Mouse (Mus musculus) G1E-ER4 (cell line): ENCODE measurements around the gene P2rx6. TPM values are rescaled to one million over a fixed set of nuclear protein-coding genes. Genes with fewer than 3 reads are reported as not detected.

ENCODE experiments used
- GATA1 ChIP-seq: IDR thresholded peaks from one replicate; pipeline ENCODE4 v1.8.0; 2012; ENCODE audit warnings: low read length, inconsistent platforms
- polyA plus RNA-seq: library from polyadenylated mRNA; stranded (reverse); fragments of >175 nt; gene quantifications from 2 replicates; pipeline ENCODE4 v1.2.3, GENCODE M21; 2012

P2rx6 gene
- 0.03 TPM in 1 of 2 replicates, not detected in the other for polyA plus RNA-seq

DNA sequence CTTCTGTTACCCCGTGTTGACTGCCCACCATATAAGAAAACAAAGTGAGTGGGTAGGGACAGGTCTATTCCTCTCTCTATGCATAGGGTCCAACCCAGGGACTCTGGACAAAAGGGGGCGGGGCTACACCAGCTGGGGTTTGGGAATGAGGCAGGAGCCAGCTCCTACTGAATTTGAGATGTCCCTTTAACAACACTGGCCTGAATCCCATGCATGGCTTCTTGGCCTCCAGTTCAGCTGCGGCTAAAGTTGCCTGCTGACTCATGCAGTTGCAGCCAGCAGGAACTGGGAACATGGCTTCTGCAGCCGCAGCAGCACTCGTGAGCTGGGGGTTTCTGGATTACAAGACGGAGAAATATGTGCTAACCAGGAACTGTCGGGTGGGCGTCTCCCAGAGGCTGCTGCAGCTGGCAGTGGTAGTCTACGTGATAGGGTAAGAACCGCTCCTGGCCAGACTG is at the start of gene P2rx6:
Gene P2rx6 (plus strand): TSS at position 135 of the 458 bp plus-strand sequence.
- no peak for TF ChIP-seq GATA1

DNA sequence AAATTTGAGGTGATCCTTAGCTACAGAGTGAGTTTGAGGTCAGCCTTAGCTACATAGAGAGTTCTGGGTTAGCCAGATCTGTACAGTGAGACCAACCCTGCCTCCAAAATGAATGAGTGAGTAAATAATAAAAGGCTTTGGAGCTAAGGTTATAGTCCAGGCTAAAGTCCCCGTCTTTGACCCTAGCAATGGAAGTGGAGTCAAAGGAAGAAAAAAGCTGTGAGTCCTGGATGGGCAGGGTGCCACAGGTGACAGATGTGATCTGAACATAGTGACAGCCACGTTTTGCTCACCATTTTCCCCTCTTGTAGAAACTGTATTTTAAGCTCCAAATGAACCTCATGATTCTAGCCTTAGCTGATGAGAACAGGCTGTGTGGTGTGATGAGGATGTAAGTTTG is 42.8 kb upstream of the P2rx6 start:
- no peak for TF ChIP-seq GATA1

DNA sequence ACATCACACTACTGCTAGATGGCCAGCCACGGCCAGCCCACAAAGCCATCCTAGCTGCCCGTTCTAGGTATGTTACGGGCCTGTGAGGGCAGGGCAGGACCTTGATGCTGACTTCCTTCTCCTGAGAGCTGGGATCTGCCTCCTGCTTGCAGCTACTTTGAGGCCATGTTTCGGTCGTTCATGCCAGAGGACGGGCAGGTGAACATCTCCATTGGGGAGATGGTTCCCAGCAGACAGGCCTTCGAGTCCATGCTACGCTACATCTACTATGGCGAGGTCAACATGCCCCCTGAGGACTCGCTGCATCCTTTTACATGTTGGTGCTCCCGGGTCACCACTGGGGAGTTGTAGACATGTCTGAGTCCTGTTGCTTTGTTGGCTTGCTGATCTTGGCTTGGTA is 37.5 kb upstream of the P2rx6 start:
- no peak for TF ChIP-seq GATA1

DNA sequence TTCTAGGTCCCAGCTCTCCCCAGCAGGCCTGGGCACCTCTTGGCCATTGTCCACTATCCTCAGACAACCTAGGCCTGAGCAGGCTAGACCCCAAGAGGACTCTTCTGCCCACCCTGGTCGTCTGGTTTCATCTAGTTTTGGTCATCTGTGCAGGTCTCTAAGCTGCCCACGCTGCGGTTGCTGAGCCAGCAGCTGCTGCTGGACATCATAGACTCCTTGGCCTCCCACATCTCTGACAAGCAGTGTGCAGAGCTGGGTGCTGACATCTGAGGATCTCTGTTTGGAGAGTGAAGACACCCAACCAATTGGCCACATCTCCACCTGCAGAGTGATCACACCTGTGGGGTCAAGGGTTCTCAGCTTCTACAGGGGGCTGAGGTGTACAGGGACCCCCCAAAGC is 36.2 kb upstream of the P2rx6 start:
- TF ChIP-seq GATA1 = no peak

DNA sequence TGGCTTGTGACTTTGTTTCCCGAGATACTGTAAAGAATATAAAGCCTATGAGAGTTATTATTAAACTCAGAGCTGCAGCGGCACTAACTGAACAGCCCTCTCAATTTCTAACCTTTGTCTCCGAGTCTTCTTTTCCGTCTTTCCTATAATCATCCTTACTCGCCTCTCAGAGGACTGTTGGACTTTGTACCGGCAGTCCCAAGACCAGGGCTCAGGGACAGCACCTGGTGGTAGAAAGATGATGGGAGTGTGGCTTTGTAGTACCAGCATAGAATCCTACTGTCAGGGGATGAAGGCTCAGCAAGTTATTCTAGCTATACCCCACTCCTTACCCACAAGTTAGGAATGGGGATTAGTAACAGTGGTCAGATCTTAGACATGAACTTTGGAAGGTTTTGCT is 35.5 kb upstream of the P2rx6 start:
- TF ChIP-seq GATA1 = no peak

DNA sequence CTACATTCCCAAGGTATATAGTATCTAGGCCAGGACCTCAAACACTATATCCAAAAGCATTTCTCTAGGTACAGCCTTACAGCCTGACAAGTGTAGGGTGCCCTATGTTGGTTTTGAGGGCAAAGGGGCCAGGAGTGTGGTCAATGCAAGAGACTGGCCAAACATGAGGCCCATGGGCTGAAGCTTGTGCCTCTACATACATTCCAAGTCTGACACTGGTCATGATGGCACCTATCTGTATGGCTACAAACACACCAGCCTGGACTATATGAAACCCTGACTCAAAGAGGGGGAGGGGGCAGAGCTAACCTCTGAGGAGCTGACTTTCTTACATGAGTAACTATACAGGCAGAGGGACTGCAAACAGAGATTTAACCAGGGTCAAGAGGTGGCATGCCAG is 34.1 kb upstream of the P2rx6 start:
- no peak for TF ChIP-seq GATA1

DNA sequence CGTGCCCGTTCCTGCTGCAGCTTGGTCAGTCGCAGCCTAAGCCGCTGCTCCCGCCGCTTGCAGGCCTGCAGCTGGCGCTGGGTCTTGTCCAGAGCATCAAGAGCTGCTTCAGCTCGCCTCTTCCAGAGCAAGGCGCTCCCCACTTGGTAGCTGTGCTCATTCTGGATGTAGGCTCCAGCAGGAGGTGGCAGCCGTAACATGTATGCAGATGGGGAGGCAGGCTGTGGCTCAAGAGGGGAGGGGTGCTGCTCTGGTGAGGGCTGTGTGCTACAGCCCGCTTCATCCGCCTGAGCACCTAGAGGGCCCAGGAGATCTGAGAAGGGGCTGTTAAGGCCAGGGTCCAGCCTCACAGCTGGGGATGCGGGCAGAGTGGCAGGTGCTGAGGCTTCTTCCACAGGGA is 33.4 kb upstream of the P2rx6 start:
- no peak for TF ChIP-seq GATA1

DNA sequence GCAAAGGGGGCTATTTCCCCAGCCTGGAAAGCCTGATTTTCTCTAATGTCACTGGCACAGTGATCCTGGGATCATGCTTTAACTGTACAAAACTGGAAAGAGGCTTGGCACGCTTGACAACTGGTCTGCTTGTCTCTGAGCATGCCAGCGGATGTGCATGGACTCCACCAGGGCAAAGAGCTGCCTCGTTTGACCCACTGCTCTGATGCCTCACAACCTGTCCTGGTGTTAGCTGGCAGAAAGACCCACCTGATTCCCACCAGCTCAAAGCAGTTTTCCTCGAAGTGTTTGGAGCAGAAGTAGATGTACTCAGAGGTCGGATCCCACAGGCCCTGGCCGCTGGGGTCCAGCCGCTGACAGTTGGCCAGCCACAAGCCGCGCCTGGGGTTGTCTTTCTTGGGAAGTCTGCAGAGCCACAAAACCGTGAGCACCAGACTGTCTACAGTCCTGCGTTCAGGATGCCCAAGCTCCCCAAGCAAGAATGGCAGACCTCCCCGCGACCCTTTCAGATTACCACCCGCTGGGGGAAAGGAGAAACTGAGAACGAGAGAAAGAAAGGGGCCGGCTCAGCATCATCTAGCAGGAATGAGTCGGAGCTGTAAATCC is 31.6 kb upstream of the P2rx6 start:
- TF ChIP-seq GATA1 = no peak

DNA sequence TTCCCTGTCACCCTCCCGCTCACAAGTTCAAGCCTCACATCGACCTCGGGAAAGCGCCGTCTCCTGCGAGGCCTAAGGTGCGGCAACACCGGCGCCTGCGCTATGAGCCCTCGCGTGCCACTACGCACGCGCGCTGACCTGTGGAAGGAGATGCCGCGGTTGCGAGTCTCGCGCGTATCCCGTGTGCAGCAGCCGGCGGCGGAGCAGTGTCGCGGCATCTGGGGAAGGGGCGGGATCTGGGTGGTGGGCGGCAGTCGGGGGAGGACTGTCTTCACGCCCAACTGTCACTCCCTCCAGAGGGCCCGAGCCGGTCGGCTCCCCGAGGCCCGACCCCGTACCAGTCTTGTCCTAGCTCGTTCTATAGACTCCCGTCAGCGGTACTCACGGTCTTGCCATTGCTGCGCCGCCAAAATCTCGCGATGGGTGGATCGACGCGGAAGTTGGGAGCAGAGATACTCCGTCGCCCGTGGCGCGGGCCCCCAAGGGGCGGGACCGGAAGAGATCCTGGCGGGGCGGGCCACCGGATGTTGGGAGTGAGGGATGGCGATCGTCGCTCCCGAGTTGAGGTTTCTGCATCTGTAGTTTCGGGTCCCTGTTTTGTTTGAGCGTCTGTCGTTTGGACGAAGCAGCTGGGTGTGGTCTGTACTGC is 30.9 kb upstream of the P2rx6 start, which contains the start of gene Thap7:
Gene Thap7 (minus strand): TSS at position 497 of the 649 bp plus-strand sequence.
- no peak for TF ChIP-seq GATA1

DNA sequence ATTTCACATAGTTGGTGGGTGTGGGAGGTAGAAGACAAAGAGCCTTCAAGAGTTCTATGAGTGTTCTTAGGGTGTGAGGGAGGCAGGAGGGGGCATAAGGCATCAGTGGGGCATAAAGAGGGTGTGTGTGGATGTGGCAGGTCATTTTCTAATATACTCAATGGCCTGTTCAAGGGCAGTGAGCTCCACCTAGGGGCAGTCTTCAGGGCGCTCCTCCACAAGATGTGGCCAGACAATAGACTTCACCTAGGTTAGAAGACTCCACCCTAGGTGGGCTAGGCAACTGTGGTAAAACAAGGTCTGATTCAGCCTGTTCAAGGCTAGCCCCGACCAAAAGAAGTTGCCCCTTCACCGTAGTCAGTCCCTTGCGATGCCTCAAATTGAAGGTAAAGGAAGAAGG is 29.4 kb upstream of the P2rx6 start:
- TF ChIP-seq GATA1 = no peak

DNA sequence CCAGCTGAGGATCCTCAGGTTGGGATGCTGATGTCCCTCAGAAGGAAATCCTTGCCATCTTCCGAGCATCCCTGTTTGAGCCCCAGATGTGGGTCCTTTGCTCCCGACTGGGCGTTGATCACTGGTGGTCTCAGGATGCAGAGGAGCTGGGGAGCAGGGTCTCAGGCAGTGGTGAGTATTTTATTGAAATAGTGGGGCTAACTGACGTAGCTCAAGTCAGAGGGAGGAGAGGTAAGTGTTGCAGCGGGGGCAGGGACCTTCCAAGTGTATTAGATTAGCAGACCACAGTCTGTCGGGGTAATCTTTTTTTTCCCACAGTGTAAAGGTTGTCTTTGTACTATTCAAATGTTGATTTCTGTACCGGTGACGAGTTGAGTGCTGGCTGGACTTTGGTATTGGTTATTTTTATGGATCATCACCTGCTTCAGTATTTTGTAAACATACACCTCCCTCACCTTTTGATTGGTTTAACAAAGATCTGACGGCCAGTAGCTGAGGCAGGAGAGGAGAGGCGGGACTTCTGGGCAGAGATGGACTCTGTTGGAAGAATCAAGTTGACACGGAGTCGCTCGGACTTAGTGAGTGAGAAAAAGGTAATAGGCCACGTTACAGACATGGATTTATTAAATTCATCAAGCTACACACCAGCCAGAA is 28.9 kb upstream of the P2rx6 start:
- TF ChIP-seq GATA1 = no peak

DNA sequence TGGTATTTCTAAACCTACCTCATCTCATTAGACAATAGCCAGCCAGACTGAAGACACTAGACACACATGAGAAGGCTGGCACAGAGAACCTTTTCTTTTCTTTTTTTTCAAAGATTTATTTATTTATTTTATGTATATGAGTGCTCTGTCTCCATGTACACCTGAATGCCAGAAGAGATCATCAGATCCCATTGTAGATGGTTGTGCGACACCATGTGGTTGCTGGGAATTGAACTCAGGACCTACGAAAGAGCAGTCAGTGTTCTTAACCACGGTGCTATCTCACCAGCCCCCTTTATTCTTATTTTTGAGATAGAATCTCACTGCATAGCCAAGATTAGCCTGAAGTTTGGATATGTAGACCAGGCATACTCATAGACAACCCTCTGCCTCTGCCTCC is 25.1 kb upstream of the P2rx6 start:
- no peak for TF ChIP-seq GATA1

DNA sequence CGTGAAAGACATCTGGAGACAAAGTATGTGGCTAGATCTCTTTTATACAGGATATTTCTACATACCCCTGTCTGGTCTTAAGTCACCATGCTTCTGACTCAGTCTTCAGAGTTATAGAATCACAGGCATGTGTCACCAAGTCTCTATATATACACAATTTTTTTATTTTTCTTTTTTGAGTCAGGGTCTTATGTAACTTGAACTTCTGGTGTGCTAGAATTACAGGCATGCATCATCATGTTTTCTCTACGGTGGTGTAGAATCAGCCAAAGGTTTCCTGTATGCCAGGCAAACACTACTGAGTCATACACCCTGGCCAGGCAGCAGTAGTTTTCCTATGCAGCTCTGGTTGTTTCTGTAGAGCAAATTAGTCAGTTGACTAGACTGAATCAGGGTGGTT is 19.1 kb upstream of the P2rx6 start:
- no peak for TF ChIP-seq GATA1

DNA sequence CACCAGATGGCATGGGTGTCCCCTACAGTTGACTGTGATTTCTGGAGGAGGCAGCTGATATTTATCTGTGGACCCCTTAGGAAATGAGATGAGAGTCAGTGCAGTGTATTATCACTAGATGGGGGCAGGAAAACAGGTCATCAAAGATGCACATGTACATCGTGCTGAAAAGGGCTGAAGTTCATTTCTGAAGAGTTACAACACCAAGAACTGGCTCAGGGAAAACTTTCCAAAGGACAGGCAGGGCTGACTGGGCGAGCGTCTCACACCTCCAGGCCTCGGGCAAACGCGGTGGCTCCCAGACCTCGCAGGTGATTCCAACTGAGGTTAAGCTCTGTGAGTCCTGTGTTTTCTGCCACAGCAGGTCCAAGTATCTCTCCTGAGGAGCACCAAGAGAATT is 8.8 kb upstream of the P2rx6 start:
- no peak for TF ChIP-seq GATA1

DNA sequence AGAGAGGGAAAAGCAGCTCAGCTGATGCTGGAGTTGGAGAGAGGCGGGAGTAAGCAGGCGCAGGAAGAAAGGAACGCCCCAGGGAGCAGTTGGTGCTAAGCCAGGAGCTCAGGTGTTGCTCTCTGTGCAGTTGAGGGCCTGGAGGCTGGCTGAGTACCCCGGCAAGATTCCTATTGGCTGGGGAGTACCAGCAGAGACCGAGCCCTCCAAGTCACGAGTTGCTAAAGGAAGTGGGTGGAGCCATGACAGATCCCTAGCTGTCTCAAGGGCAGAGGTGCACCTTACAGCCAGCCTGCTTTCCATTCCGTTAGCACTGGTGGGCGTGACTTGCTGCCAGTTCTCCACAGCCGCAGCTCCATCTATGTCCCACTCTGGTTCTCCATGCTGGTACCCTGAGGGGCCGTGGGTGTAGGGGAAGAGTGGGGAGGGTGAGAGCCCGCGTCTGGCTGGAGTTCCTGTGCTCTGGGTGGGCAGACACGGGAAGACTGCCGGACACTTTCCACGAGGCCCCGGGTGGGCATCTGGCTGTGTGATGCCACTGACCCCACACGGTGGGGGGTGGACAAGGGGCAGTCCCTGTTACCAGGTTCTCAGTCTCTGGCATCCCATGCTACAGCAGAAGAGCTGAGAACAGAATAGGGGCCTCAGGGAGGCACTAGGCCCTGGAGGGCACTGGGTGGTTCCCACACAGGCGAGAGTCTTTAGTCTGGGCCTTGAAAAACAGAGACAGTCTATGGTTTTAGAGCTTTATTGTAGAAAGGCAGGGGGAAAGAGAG is 7.6 kb upstream of the P2rx6 start:
- TF ChIP-seq GATA1 = no peak

DNA sequence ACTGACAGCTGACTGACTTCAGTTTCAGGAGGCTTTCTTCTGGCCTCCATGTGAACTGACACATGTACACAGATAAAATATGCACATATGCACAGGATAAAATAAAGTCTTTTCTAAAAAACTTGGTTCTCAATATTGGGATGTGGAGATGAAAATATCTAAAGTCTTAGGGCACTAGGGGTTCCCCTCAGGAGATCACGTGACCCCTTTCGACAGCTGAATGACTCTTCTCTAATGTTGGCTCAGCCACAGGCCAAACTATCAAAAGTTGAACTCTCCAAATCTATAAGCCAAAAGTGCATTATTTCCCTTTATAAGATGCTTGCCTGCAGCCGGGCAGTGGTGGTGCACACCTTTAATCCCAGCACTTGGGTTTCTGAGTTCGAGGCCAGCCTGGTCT is 5.5 kb upstream of the P2rx6 start:
- TF ChIP-seq GATA1 = no peak
